In the genomic region with DNA sequence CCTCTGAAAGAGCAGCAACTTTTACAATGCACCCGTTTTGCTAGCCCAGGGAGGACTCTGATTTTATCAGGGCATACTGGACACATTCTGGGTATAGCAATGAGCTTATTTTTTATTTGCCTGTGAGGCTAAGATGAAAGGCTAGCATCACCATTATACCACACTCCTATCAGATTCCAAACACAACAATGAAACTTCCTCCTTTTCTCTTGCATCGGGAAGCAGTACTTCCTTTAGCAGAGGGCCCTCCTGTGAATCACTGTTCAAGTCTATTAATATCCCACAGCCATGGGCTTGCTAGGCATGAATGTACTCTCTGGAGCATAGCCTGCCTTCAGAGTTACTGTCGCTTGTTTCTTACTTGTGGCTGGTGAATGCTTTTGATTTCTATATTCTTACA, we compare ENCODE assay signal across 10 mouse cellular contexts. TPM values are rescaled to one million over a fixed set of nuclear protein-coding genes. Genes with fewer than 3 reads are reported as not detected.
DNase-seq lines count a peak whose midpoint lies in the region; ATAC-seq and TF ChIP-seq lines count a peak whose summit lies in the region.
"Had no signal": no experiment of that assay in that cellular context is flagged by ENCODE, and none has a peak within 500 bp of the region (broad histone marks: within the 10 kb centered on the region; RNA-seq: fewer than 3 reads in every experiment).

No protein-coding gene starts in this region.

- TF ChIP-seq CTCF in lung, embryonic 14.5 days (IDR thresholded peaks at IDR 0.05; ENCODE audit: low read depth), result no peak

- H3K9me3 ChIP-seq in lung, embryonic 14.5 days (ENCODE audit: low read depth, low read length), result no peaks in the 10 kb centered on the region
- no peaks in the 10 kb centered on the region for H3K9me3 ChIP-seq in heart, embryonic 12.5 days (replicated peaks)

- no peaks in the 10 kb centered on the region for H3K4me1 ChIP-seq in lung, embryonic 14.5 days (ENCODE audit: insufficient read depth)
- H3K4me1 ChIP-seq in heart, embryonic 12.5 days (replicated peaks), result peaks cover 25% of the 10 kb centered on the region

- H3K4me3 ChIP-seq in lung, embryonic 14.5 days (ENCODE audit: low read depth, low read length), result no peak overlapping the region
- H3K4me3 ChIP-seq in heart, embryonic 12.5 days, result no peak overlapping the region

- WGBS in lung, embryonic 14.5 days, result 52% methylated on average over 3 of the region's 3 CpGs
- 28% methylated on average over 3 of the region's 3 CpGs for WGBS in heart, embryonic 12.5 days

- H3K9ac ChIP-seq in lung, embryonic 14.5 days, result no peak overlapping the region
- no peak overlapping the region for H3K9ac ChIP-seq in heart, embryonic 12.5 days

- peak; percentile 96 for DNase-seq in heart, adult 11 months
- no peak for DNase-seq in heart, postnatal 4 days
- DNase-seq in lung, embryonic 14.5 days, result peak; percentile 28
- DNase-seq in lung, postnatal 14 days, result no peak
- no peak for DNase-seq in adrenal gland, postnatal 4 days (ENCODE audit: low spot score in 2 of 2)
- DNase-seq in adrenal gland, postnatal 10 days, result no peak
- DNase-seq: B cell, adult 2 months had no signal

- no peak overlapping the region for H3K4me2 ChIP-seq in lung, embryonic 14.5 days
- peak overlapping the region; percentile 1; the same call in 1 of the 2 replicates for H3K4me2 ChIP-seq in heart, embryonic 12.5 days

- peak; percentile 49; the same call in 1 of the 2 replicates for ATAC-seq in lung, embryonic 14.5 days (ENCODE audit: insufficient read depth)
- peak; percentile 55; the same call in 1 of the 2 replicates for ATAC-seq in heart, embryonic 12.5 days (ENCODE audit: insufficient number of reproducible peaks, low FRiP score)
- peak; percentile 54 for ATAC-seq in megakaryocyte progenitor cell, adult 5-6 weeks (replicated peaks; ENCODE audit: poor library complexity)

- no peaks in the 10 kb centered on the region for H3K36me3 ChIP-seq in lung, embryonic 14.5 days (ENCODE audit: insufficient read depth)
- peaks cover 3% of the 10 kb centered on the region; the same call in 1 of the 2 replicates for H3K36me3 ChIP-seq in heart, embryonic 12.5 days

- no peaks in the 10 kb centered on the region for H3K27me3 ChIP-seq in lung, embryonic 14.5 days (ENCODE audit: insufficient read depth, low read length)
- H3K27me3 ChIP-seq in heart, embryonic 12.5 days (replicated peaks), result no peaks in the 10 kb centered on the region

- peak overlapping the region; percentile 74 for H3K27ac ChIP-seq in lung, embryonic 14.5 days (ENCODE audit: low read depth)
- H3K27ac ChIP-seq in heart, embryonic 12.5 days (ENCODE audit: poor library complexity, severe bottlenecking), result peak overlapping the region; percentile 77

RNA-seq across cellular contexts. Expression of gene Mpz, which starts 20.6 kb away (rescaled TPM):
- total RNA-seq in heart, postnatal 4 days (2021), result 10 to 100 TPM in 1 of 2 experiments, 1 to 10 TPM in 1; 9.3 to 34.8 TPM
- polyA plus RNA-seq in lung, embryonic 14.5 days (2014; fragmentation: Nextera tagmentation; extraction: Ambion mirVana), result 0.24 and 0.49 TPM in 2 replicates
- polyA plus RNA-seq in heart, embryonic 12.5 days (2016; fragmentation: Nextera tagmentation; extraction: Ambion mirVana), result 0.11 and 0.15 TPM in 2 replicates
- total RNA-seq in megakaryocyte progenitor cell, adult 5-6 weeks (2015), result not detected in 2 replicates
- total RNA-seq in megakaryocyte progenitor cell, adult 5-6 weeks (2017), result not detected in 2 replicates
- 10 to 100 TPM; 23.9 to 53.3 TPM for total RNA-seq in adrenal gland, postnatal 4 days (2021)
- total RNA-seq in adrenal gland, postnatal 10 days (2021), result 10 to 100 TPM; 10.1 to 20.4 TPM
- total RNA-seq: left cerebral cortex, postnatal 36 days had no signal

RNA-seq across cellular contexts. Expression of gene Sdhc, which starts 20.7 kb away (rescaled TPM):
- 100 to 1,000 TPM; 847 to 901 TPM for total RNA-seq in heart, postnatal 4 days (2021)
- polyA plus RNA-seq in lung, embryonic 14.5 days (2014; fragmentation: Nextera tagmentation; extraction: Ambion mirVana), result 281 and 304 TPM in 2 replicates
- 420 and 425 TPM in 2 replicates for polyA plus RNA-seq in heart, embryonic 12.5 days (2016; fragmentation: Nextera tagmentation; extraction: Ambion mirVana)
- 154 and 160 TPM in 2 replicates for total RNA-seq in megakaryocyte progenitor cell, adult 5-6 weeks (2015)
- total RNA-seq in megakaryocyte progenitor cell, adult 5-6 weeks (2017), result 63.2 and 69.4 TPM in 2 replicates
- 100 to 1,000 TPM; 359 to 386 TPM for total RNA-seq in adrenal gland, postnatal 4 days (2021)
- total RNA-seq in adrenal gland, postnatal 10 days (2021), result 100 to 1,000 TPM; 746 to 845 TPM

RNA-seq across cellular contexts. Expression of gene Pcp4l1, which starts 24.9 kb away (rescaled TPM):
- 100 to 1,000 TPM; 109 to 138 TPM for total RNA-seq in heart, postnatal 4 days (2021)
- 5.7 and 6.0 TPM in 2 replicates for polyA plus RNA-seq in lung, embryonic 14.5 days (2014; fragmentation: Nextera tagmentation; extraction: Ambion mirVana)
- polyA plus RNA-seq in heart, embryonic 12.5 days (2016; fragmentation: Nextera tagmentation; extraction: Ambion mirVana), result 32.7 and 33.4 TPM in 2 replicates
- total RNA-seq in megakaryocyte progenitor cell, adult 5-6 weeks (2015), result 12.8 and 14.4 TPM in 2 replicates
- total RNA-seq in megakaryocyte progenitor cell, adult 5-6 weeks (2017), result 7.1 and 8.5 TPM in 2 replicates
- total RNA-seq in adrenal gland, postnatal 4 days (2021), result 10 to 100 TPM; 29.5 to 32.0 TPM
- total RNA-seq in adrenal gland, postnatal 10 days (2021), result 10 to 100 TPM; 28.0 to 30.7 TPM

RNA-seq across cellular contexts. Expression of gene Nr1i3, which starts 42.6 kb away (rescaled TPM):
- total RNA-seq in heart, postnatal 4 days (2021), result not detected
- 0.13 and 0.23 TPM in 2 replicates for polyA plus RNA-seq in lung, embryonic 14.5 days (2014; fragmentation: Nextera tagmentation; extraction: Ambion mirVana)
- 0.19 and 0.22 TPM in 2 replicates for polyA plus RNA-seq in heart, embryonic 12.5 days (2016; fragmentation: Nextera tagmentation; extraction: Ambion mirVana)
- total RNA-seq in megakaryocyte progenitor cell, adult 5-6 weeks (2015), result not detected in 2 replicates
- total RNA-seq in megakaryocyte progenitor cell, adult 5-6 weeks (2017), result 0.12 and 0.17 TPM in 2 replicates
- 10 to 100 TPM in 1 of 2 experiments, under 1 TPM in 1; 0.92 to 10.3 TPM for total RNA-seq in adrenal gland, postnatal 4 days (2021)
- total RNA-seq in adrenal gland, postnatal 10 days (2021), result 10 to 100 TPM; 13.4 to 29.4 TPM

RNA-seq across cellular contexts. Expression of gene Tomm40l, which starts 51.2 kb away (rescaled TPM):
- total RNA-seq in heart, postnatal 4 days (2021), result 10 to 100 TPM; 79.9 to 85.2 TPM
- polyA plus RNA-seq in lung, embryonic 14.5 days (2014; fragmentation: Nextera tagmentation; extraction: Ambion mirVana), result 33.7 and 37.9 TPM in 2 replicates
- 41.8 and 43.3 TPM in 2 replicates for polyA plus RNA-seq in heart, embryonic 12.5 days (2016; fragmentation: Nextera tagmentation; extraction: Ambion mirVana)
- 13.0 and 15.4 TPM in 2 replicates for total RNA-seq in megakaryocyte progenitor cell, adult 5-6 weeks (2015)
- total RNA-seq in megakaryocyte progenitor cell, adult 5-6 weeks (2017), result 18.2 and 25.7 TPM in 2 replicates
- 10 to 100 TPM; 41.6 to 43.5 TPM for total RNA-seq in adrenal gland, postnatal 4 days (2021)
- total RNA-seq in adrenal gland, postnatal 10 days (2021), result 10 to 100 TPM; 46.9 to 58.1 TPM

Comparison
In these comparisons a context has a peak if more than half of its experiments do, and no peak if none do; other contexts are left out.
1. DNase-seq: peak in heart, adult 11 months (single experiment) and lung, embryonic 14.5 days (single experiment); none in heart, postnatal 4 days (single experiment), lung, postnatal 14 days (single experiment), adrenal gland, postnatal 4 days (0 of 2) and adrenal gland, postnatal 10 days (single experiment).
2. RNA of gene Mpz, which starts 20.6 kb away (total RNA-seq): 23.9 to 53.3 TPM in adrenal gland, postnatal 4 days, 9.3 to 34.8 TPM in heart, postnatal 4 days and 10.1 to 20.4 TPM in adrenal gland, postnatal 10 days; not detected in megakaryocyte progenitor cell, adult 5-6 weeks; every median in the first group is over 10 times any median in the second.
3. Peak in every context shown above with its lines, with median percentiles within 50 percentile points of each other: ATAC-seq.